In the genomic region with DNA sequence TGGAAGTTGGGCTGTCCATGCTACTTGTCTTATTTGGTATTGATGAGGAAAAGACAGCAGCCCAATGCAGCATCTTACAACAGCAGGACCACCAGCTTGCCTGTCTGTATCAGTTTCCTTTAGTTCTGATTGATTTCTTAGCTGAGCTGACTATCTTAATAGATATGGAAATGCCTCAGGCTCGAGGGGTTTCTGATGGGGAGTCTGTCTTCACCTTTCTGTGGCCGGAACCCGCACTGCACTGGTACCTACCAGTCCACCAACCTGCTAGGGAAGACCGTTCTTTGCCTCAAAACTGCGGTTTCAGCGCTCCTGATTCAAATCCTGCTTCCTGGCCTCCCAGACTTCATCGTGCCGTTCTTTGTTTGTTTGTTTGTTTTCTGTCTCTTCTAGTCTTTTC, we compare ENCODE assay signal across 17 mouse cellular contexts. TPM values are rescaled to one million over a fixed set of nuclear protein-coding genes. Genes with fewer than 3 reads are reported as not detected.
DNase-seq lines count a peak whose midpoint lies in the region; ATAC-seq and TF ChIP-seq lines count a peak whose summit lies in the region.
"Had no signal": no experiment of that assay in that cellular context is flagged by ENCODE, and none has a peak within 500 bp of the region (broad histone marks: within the 10 kb centered on the region; RNA-seq: fewer than 3 reads in every experiment).

No protein-coding gene starts in this region.

- H3K9ac ChIP-seq in embryonic facial prominence, embryonic 11.5 days (replicated peaks; ENCODE audit: low read length), result no peak overlapping the region; the same call in 1 of the 2 replicates
- H3K9ac ChIP-seq in forebrain, embryonic 14.5 days (ENCODE audit: low read length), result no peak overlapping the region
- no peak overlapping the region for H3K9ac ChIP-seq in hindbrain, postnatal 0 days (replicated peaks; ENCODE audit: low read length)
- H3K9ac ChIP-seq in midbrain, postnatal 0 days (replicated peaks; ENCODE audit: low read length, poor library complexity, severe bottlenecking), result no peak overlapping the region; the same call in 1 of the 2 replicates
- H3K9ac ChIP-seq: liver, embryonic 13.5 days had no signal

- no peak overlapping the region; the same call in 1 of the 2 replicates for H3K4me2 ChIP-seq in embryonic facial prominence, embryonic 11.5 days (ENCODE audit: low read depth, low read length)
- H3K4me2 ChIP-seq in forebrain, embryonic 14.5 days (ENCODE audit: low read length), result peak overlapping the region; percentile 81; the same call in 1 of the 2 replicates
- H3K4me2 ChIP-seq in hindbrain, postnatal 0 days (ENCODE audit: low read depth, low read length), result peak overlapping the region; percentile 81; the same call in 1 of the 2 replicates
- peak overlapping the region; percentile 79 for H3K4me2 ChIP-seq in midbrain, postnatal 0 days (ENCODE audit: low read depth, low read length, poor library complexity, severe bottlenecking)

- no peak for ATAC-seq in embryonic facial prominence, embryonic 11.5 days (replicated peaks; ENCODE audit: insufficient number of reproducible peaks, low FRiP score, low TSS enrichment, low read depth)
- ATAC-seq in forebrain, embryonic 14.5 days, result no peak
- ATAC-seq in hindbrain, postnatal 0 days, result no peak
- no peak for ATAC-seq in midbrain, postnatal 0 days (ENCODE audit: low FRiP score)

- H3K9me3 ChIP-seq in embryonic facial prominence, embryonic 11.5 days (replicated peaks; ENCODE audit: control insufficient read depth, low read length), result no peaks in the 10 kb centered on the region
- no peaks in the 10 kb centered on the region for H3K9me3 ChIP-seq in forebrain, embryonic 14.5 days (replicated peaks; ENCODE audit: control insufficient read depth, low read length)
- no peaks in the 10 kb centered on the region for H3K9me3 ChIP-seq in hindbrain, postnatal 0 days (ENCODE audit: low read length)
- H3K9me3 ChIP-seq in midbrain, postnatal 0 days (ENCODE audit: low read length), result no peaks in the 10 kb centered on the region
- H3K9me3 ChIP-seq: heart, embryonic 13.5 days; liver, embryonic 13.5 days had no signal

- H3K4me3 ChIP-seq in embryonic facial prominence, embryonic 11.5 days (ENCODE audit: low read depth, low read length), result no peak overlapping the region
- H3K4me3 ChIP-seq in forebrain, embryonic 14.5 days (ENCODE audit: low read depth, low read length), result no peak overlapping the region
- H3K4me3 ChIP-seq in hindbrain, postnatal 0 days (ENCODE audit: low read length), result no peak overlapping the region
- H3K4me3 ChIP-seq in midbrain, postnatal 0 days (ENCODE audit: low read depth, low read length), result no peak overlapping the region; the same call in 1 of the 2 replicates
- no peak overlapping the region for H3K4me3 ChIP-seq in lung, adult 2 months (replicated peaks; ENCODE audit: extremely low read depth, low read depth, low read length)

- peaks cover 12% of the 10 kb centered on the region for H3K4me1 ChIP-seq in embryonic facial prominence, embryonic 11.5 days (ENCODE audit: control insufficient read depth, insufficient read depth, low read length)
- H3K4me1 ChIP-seq in forebrain, embryonic 14.5 days (ENCODE audit: control insufficient read depth, insufficient read depth, low read length), result peaks cover 34% of the 10 kb centered on the region
- H3K4me1 ChIP-seq in hindbrain, postnatal 0 days (ENCODE audit: insufficient read depth, low read length), result peaks cover under 1% of the 10 kb centered on the region
- peaks cover 4% of the 10 kb centered on the region; the same call in 1 of the 2 replicates for H3K4me1 ChIP-seq in midbrain, postnatal 0 days (ENCODE audit: insufficient read depth, low read length)
- 0 out of 2 replicates have a peak, but pooled peaks cover 4% of the 10 kb centered on the region for H3K4me1 ChIP-seq in lung, adult 2 months (ENCODE audit: control insufficient read depth, insufficient read depth, low read length)

- 9% methylated on average over 8 of the region's 8 CpGs for WGBS in embryonic facial prominence, embryonic 11.5 days
- WGBS in forebrain, embryonic 14.5 days, result 7% methylated on average over 8 of the region's 8 CpGs
- 29% methylated on average over 8 of the region's 8 CpGs for WGBS in hindbrain, postnatal 0 days
- 23% methylated on average over 8 of the region's 8 CpGs for WGBS in midbrain, postnatal 0 days
- 60% methylated on average over 8 of the region's 8 CpGs for WGBS in lung, adult 2 months

- TF ChIP-seq POLR2A in lung, adult 2 months (IDR thresholded peaks at IDR 0.05; ENCODE audit: borderline replicate concordance, extremely low read depth, low read depth, low read length), result no peak

- no peak for TF ChIP-seq CTCF in hindbrain, postnatal 0 days (IDR thresholded peaks at IDR 0.05; ENCODE audit: low read depth)
- no peak for TF ChIP-seq CTCF in midbrain, postnatal 0 days (IDR thresholded peaks at IDR 0.05)
- TF ChIP-seq CTCF in lung, adult 2 months (IDR thresholded peaks at IDR 0.05; ENCODE audit: insufficient read depth, low read length), result no peak

- no peak for DNase-seq in embryonic facial prominence, embryonic 11.5 days (ENCODE audit: low spot score)
- DNase-seq in forebrain, embryonic 14.5 days (ENCODE audit: low spot score), result no peak
- DNase-seq in hindbrain, postnatal 0 days (ENCODE audit: low spot score), result no peak
- DNase-seq in midbrain, postnatal 0 days (ENCODE audit: low spot score), result no peak
- DNase-seq in right cerebral cortex, adult 2 months (ENCODE audit: low spot score in 2 of 2), result no peak
- DNase-seq in frontal cortex, postnatal 25 days (ENCODE audit: low spot score in 2 of 2), result no peak
- no peak for DNase-seq in kidney, postnatal 10 days
- DNase-seq in lung, adult 2 months, result no peak
- DNase-seq: cerebellum, adult 11-12 months; gastrocnemius, postnatal 14 days; kidney, postnatal 14 days; liver, embryonic 13.5 days; right cerebral cortex, postnatal 14 days; thymus, postnatal 36 days had no signal

- H3K27ac ChIP-seq in embryonic facial prominence, embryonic 11.5 days (replicated peaks; ENCODE audit: low read depth, low read length), result peak overlapping the region; percentile 72; the same call in 1 of the 2 replicates
- H3K27ac ChIP-seq in forebrain, embryonic 14.5 days (ENCODE audit: low read depth, low read length), result peak overlapping the region; percentile 84; the same call in 1 of the 2 replicates
- no peak overlapping the region for H3K27ac ChIP-seq in hindbrain, postnatal 0 days
- H3K27ac ChIP-seq in midbrain, postnatal 0 days (ENCODE audit: low read depth, low read length), result no peak overlapping the region
- H3K27ac ChIP-seq: heart, embryonic 13.5 days; liver, embryonic 13.5 days had no signal

- no peaks in the 10 kb centered on the region for H3K27me3 ChIP-seq in embryonic facial prominence, embryonic 11.5 days (ENCODE audit: control insufficient read depth, insufficient read depth, low read length)
- no peaks in the 10 kb centered on the region for H3K27me3 ChIP-seq in forebrain, embryonic 14.5 days (replicated peaks; ENCODE audit: control insufficient read depth, insufficient read depth, low read length)
- H3K27me3 ChIP-seq in hindbrain, postnatal 0 days (ENCODE audit: insufficient read depth, low read length), result no peaks in the 10 kb centered on the region
- no peaks in the 10 kb centered on the region for H3K27me3 ChIP-seq in midbrain, postnatal 0 days (ENCODE audit: insufficient read depth, low read length)

- no peaks in the 10 kb centered on the region for H3K36me3 ChIP-seq in embryonic facial prominence, embryonic 11.5 days (replicated peaks; ENCODE audit: control insufficient read depth, insufficient read depth, low read depth, low read length)
- H3K36me3 ChIP-seq in forebrain, embryonic 14.5 days (ENCODE audit: control insufficient read depth, insufficient read depth, low read length), result no peaks in the 10 kb centered on the region
- no peaks in the 10 kb centered on the region for H3K36me3 ChIP-seq in hindbrain, postnatal 0 days (ENCODE audit: insufficient read depth, low read length)
- no peaks in the 10 kb centered on the region for H3K36me3 ChIP-seq in midbrain, postnatal 0 days (ENCODE audit: insufficient read depth, low read length)
- H3K36me3 ChIP-seq: heart, embryonic 13.5 days; liver, embryonic 13.5 days had no signal

RNA-seq across cellular contexts. Expression of gene Igdcc3, which starts 20.9 kb away (rescaled TPM):
- 17.0 and 18.7 TPM in 2 replicates for polyA plus RNA-seq in embryonic facial prominence, embryonic 11.5 days (2014; fragmentation: Nextera tagmentation; extraction: Ambion mirVana)
- 5.1 and 5.8 TPM in 2 replicates for polyA plus RNA-seq in forebrain, embryonic 14.5 days (2014; fragmentation: Nextera tagmentation; extraction: Ambion mirVana)
- 2.3 and 6.3 TPM in 2 replicates for total RNA-seq in hindbrain, postnatal 0 days (2014; rRNA removed)
- polyA plus RNA-seq in hindbrain, postnatal 0 days (2015; fragmentation: Nextera tagmentation; extraction: Ambion mirVana), result 5.2 and 6.2 TPM in 2 replicates
- 5.3 and 7.7 TPM in 2 replicates for total RNA-seq in midbrain, postnatal 0 days (2014; rRNA removed)
- 6.4 and 6.6 TPM in 2 replicates for polyA plus RNA-seq in midbrain, postnatal 0 days (2015; fragmentation: Nextera tagmentation; extraction: Ambion mirVana)
- polyA plus RNA-seq in lung, adult 2 months (2012; rRNA removed), result 0.11 and 0.13 TPM in 2 replicates
- total RNA-seq: megakaryocyte progenitor cell, adult 5-6 weeks; MEL had no signal

RNA-seq across cellular contexts. Expression of gene Parp16, which starts 33.3 kb away (rescaled TPM):
- polyA plus RNA-seq in embryonic facial prominence, embryonic 11.5 days (2014; fragmentation: Nextera tagmentation; extraction: Ambion mirVana), result 4.9 and 5.7 TPM in 2 replicates
- 4.2 and 4.4 TPM in 2 replicates for polyA plus RNA-seq in forebrain, embryonic 14.5 days (2014; fragmentation: Nextera tagmentation; extraction: Ambion mirVana)
- 2.6 and 6.7 TPM in 2 replicates for total RNA-seq in hindbrain, postnatal 0 days (2014; rRNA removed)
- 5.9 and 6.3 TPM in 2 replicates for polyA plus RNA-seq in hindbrain, postnatal 0 days (2015; fragmentation: Nextera tagmentation; extraction: Ambion mirVana)
- total RNA-seq in midbrain, postnatal 0 days (2014; rRNA removed), result 7.5 and 8.0 TPM in 2 replicates
- polyA plus RNA-seq in midbrain, postnatal 0 days (2015; fragmentation: Nextera tagmentation; extraction: Ambion mirVana), result 7.0 and 7.7 TPM in 2 replicates
- 8.4 and 9.3 TPM in 2 replicates for polyA plus RNA-seq in lung, adult 2 months (2012; rRNA removed)

Comparison
In these comparisons a context has a peak if more than half of its experiments do, and no peak if none do; other contexts are left out.
1. H3K27ac ChIP-seq: peak in embryonic facial prominence, embryonic 11.5 days (single experiment) and forebrain, embryonic 14.5 days (single experiment); none in hindbrain, postnatal 0 days (single experiment) and midbrain, postnatal 0 days (single experiment).